Mouse (Mus musculus) thymus, postnatal 10 days (tissue): ENCODE results near the gene Krtap11-1.

Experiments
- DNase-seq, 2 experiments: peaks; one replicate each; pipeline ENCODE4 v3.0.0; 2021; ENCODE audit warnings: low spot score in 2 of 2

The Krtap11-1 gene

DNA sequence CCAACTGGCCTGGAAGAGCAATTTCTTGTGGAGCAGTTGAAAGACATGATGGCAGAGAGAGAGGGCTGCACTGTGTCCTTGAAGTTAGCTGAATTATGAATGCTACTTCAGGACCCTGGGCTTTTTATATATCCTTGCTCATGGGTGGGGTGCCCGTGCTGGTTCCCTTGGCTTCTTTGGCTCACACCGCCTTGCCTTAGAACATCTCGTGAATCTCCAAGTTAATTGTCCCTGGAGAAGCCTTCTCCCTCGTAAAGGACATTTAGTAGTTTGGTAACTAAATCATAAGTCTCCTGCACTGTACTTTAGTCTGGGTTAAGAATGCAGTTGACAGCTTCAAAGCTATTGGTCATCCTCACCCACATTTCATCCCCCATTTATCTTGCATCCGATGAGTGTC is at the start of gene Krtap11-1:
Krtap11-1 (minus strand) TSS at position 101 of the 400 bp plus-strand sequence.
- DNase-seq: no peak

DNA sequence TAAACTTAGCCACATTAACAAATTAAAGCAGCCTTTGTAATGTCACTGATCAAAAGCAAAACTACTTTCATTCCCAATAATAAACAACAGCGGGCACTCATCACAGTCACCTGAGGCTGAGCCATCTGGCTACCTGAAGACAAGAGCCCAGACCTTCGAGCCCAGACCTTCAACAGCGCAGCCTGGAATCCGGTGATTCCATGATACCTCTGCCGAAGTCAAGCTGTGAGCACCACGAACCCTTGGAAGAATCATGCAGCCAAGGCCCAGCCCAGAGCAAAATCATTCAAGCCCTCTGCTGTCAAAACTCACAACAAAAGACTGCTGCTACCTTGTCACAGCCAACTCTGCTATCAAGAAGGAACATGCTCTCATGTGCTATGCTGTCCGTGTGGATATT is 47.2 kb upstream of the Krtap11-1 start:
- no peak for DNase-seq

DNA sequence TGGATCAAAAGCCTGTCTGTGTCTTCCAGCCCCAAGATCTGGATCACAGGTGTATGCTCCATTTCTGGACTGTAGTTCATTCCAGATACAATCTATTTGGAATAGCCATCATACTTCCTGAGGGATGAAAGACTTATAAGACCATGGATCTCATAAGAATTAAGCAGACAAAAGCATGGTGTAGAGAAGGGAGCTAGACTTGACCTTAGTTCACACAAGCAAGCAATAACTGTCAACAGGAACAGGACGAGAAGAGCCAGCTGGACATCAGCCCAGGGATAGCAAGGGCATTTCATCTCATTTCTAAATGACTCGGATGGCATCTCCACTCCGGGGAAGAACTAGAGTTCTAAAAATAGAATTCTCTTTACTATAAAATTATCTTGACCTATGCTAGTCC is 46.3 kb upstream of the Krtap11-1 start:
- no peak for DNase-seq

DNA sequence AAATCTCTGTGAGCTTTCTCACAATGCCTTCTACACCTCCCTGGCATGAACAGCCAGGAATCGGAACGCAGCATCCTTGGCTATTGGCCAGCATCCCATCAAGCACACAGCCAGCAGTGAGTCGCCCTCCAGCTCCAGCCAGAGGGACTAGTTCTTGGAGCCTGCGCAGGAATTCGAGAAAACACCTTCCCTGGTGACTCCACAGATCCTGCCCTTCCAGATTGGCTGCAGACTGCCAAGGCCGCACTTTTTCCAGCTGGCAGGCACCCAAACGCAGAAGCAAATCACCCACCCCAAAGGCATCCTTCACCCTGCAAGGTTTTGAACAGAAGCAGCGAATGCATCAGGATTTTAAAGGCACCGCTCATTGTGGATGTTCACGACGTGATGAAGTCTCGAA is 42.7 kb upstream of the Krtap11-1 start:
- DNase-seq: no peak

DNA sequence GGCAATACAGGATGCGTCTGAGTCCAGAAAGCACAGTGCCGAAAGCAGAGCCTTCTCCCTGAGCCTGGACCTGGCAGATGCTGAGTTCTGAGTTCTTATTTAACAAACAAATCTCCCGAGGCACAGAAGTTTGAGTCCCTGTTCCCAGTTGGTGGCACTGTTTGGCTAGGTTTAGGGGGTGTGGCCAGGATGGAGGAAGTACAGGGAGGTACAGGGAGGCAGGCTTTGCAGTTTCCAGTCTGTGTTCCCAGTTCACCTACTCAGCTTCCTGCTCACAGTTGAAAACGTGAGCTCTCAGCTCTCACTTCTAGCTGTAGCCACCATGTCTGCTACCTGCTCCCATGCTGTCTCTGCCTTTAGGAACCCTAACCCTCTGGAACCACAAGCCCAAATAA is 37.8 kb upstream of the Krtap11-1 start:
- no peak for DNase-seq

DNA sequence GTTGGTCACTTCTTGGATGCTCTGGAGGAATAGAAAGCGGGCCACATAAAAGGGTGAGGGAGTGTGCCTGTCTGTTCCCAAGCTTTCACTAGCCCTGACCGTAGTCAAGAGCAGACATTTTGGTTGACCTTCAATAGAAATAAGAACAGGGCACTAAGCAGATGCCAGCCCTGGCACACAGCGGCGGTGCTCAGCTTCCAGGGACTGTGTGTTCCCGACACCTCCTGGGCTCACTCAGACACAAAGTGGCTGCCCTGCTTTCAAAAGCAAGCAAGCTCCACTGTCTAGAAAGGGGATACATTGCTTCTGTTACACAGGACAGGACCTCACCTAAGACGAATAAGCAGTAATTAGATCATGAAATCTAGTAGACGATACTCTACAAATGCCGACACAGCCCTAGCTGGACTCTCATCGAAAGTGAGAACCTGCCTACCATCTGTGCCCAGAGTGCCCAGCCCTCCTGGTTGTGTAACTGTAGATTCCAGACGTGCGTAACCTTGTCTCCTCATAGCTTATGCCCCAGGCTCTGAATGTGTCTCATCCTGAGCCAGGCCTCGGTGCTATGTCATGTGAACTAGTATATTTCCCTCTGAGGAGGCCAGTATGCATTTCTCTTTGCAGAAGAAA is 37.3 kb upstream of the Krtap11-1 start:
- DNase-seq: no peak

DNA sequence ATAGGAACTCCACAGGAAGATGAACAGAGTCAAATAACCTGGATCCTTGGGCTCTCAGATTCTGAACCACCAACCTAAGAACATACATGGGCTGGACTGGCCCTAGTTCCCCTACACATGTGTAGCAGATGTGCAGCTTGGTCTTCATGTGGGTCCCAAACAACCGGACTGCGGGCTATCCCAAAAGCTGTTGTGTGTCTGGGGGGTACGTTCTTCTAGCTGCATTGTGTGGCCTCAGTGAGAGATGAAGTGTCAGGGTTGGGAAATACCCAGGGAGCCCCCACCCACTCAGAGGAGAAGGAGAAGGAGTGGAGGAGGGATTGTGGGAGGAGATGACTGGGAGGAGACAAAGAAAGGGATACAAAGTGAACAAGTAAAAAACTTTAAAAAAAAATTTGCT is 36.0 kb upstream of the Krtap11-1 start:
- DNase-seq: no peak

DNA sequence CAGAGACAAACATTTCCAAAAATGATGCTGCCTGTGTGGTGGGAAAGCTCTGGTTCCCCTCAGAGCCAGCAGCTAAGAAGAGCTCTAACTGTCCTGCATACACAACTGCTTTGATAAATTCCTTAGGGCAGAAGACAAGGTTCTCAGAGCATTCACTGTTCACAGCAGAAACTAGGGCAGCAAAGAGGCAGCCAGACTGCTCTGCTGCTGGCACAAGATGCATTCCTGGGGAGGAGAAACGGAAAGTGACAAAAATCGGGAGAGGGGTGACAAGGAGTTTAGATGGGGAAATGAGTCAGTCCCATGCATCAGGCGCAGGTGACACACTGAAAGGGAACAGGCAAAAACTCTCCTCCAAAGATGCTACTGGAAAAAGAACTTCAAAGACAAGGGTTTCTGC is 16.2 kb upstream of the Krtap11-1 start:
- no peak for DNase-seq

DNA sequence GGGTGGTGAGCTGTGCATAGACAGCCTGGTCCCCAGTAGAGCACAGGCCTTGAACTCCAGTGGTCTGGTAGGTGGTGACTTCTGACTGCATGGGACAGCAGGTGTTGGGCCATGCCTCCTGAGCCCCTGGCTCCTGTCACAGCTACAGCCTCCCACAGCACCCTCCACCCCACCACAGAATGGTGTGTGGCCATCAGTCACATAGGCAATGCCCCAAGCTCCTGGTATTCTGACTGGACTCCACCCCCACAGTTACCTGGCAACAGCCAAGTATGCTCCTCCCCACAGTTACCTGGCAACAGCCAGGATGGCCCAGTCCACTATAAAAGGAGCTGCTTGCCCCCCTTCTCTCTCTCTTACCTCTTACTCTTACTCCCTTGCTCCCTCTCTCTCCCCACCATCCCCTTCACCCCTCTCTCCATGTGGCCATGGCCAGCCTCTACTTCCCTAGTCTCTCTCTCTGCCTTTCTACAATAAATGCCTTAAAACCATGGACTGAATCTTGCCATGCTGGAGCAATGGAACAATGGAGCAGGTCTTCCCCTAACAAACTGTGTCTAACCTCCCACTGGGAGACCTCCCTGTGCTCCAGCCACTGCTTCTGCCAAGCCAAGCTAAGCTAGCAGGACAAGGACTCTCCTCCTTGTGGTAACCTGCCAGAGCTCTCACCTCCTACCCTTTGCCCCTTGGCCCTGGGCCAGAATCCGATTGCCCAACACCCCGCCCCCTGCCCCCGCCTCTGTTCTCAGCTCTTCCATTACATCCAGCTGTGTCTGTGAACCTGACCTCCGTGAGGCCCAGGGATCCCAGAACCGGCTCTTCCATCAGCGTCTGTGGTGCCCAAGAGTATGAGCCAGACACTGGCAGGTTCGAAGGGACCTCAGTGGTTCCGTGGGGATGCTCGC is 14.9 kb upstream of the Krtap11-1 start:
- DNase-seq: no peak

DNA sequence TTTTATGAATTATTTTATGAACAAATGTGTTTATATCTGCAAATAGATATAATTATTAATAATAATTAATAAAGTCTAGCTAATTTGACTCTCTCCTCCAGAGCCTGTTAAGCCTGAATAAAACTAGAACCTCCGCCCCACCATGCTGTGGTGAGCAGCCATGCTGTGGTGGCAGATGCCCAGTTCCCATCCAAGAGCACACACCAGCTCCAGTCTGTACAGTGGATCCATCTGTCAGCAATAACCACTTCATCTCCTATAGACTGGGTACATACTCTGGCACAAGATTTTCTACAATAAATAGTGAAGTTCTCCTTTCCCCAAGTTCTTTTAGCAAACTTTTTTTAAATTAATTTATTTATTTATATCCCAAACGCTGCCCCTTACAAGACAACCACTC is 10.7 kb upstream of the Krtap11-1 start:
- DNase-seq: no peak

DNA sequence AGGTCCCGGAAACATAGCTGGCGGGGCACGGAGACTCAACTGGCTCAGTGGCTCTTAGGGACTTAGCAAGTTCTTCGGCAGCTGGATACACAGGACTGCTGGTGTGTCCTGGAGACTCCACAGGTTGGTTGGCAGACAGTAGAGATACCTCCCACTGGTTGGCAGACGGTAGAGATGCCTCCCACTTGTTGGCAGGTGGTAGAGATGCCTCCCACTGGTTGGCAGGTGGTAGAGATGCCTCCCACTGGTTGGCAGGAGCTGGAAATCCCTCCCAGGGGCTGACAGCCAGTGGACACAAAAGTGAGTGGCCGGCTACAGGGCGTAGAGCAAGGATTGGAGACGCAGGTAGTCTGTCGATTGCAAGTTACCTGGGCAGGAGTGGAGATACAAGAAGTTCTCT is 467 bp downstream of the Krtap11-1 start:
- no peak for DNase-seq

DNA sequence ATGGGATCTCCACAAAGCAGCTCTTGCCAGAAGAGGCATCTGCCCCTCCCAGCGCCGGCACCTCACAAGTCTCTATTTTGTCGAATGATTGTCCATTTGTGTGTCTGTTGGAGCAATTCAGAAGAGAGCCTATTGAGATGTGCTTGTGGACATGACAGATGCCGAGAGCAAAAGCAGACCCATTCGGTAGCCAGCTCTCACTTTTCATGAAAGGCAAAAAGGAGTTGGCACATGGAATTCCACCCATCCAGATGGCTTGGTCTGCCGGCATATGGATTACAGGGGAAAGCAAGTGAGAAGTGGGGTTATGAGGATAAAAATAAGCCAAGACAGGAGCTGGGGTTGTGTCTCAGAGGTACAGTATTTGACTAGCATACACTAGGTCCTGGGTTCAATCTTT is 1.8 kb downstream of the Krtap11-1 start:
- DNase-seq: no peak

DNA sequence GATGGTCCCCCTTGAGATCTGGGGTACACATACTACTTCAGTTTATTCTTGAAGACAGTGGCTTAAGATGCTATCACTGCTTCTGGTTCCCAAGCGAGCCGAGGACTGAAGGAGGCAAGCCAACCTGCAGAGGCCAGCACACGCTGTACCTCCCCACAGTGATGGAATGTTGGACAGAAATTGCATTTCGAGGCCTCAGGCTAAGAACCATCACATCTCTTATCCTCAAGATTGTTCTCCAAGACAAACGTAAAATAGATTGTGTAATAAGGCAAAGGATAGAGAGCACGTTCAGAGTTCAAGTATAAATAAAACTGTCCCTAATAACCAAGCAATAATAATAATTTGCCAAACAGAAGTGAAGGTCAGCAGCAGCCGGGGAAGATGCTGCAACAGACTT is 2.8 kb downstream of the Krtap11-1 start:
- DNase-seq: no peak

DNA sequence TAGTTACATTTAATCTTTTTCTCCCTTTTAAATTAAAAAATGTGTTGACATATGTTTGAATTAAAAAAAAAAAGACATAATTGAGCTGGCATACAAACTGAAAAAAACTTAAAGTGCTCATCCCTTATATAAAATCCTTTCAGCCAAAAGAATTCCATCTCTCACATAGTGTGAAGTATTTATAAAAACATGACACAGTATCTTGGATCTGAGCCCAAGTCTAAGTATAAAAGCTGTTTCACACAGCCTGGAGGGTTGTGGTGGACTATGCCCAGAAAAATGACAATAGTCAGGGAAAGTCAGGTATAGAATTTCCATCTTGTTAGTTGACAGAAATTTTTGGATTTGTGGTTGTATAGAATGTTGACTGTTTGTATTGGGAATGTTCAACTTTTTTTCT is 20.7 kb downstream of the Krtap11-1 start:
- DNase-seq: no peak

DNA sequence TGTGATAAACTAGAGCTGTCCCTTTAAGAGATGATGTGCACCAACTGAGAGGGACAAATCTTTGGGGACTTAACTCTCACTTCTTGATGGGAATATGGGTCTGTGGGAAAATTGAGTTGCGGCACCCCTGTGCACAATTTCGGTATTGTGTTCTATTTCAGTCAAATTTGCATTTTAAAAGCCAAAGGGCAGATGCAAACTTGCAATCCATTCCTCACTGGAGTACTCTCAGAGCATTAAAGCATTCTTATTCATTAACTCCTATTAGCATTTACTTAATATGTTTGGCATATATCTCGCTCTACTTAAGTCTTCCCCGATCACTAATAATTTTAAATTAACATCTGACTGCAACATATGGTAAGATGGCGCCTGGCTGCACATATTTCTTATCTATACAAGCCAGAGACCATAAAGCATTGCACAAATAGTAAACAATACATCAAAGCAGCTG is 32.9 kb downstream of the Krtap11-1 start:
- no peak for DNase-seq

DNA sequence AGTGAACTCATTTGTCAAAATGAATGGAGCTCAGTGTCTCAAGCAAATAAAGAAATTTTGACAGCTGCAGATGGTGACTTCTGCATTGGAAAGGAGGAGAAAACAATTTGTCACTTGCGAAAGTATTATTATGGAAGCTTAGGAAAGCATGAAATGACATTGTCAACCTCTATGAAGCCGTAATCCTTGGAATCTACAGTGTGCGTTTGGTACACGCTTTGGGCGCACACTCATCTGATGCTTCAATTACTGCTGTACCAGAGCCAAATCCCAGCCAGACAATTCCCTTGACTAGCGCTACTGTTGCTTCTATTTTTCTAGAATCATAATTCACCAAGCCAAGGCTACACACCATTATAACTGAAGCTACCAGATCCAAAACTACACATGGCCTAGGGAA is 33.6 kb downstream of the Krtap11-1 start:
- DNase-seq: no peak

DNA sequence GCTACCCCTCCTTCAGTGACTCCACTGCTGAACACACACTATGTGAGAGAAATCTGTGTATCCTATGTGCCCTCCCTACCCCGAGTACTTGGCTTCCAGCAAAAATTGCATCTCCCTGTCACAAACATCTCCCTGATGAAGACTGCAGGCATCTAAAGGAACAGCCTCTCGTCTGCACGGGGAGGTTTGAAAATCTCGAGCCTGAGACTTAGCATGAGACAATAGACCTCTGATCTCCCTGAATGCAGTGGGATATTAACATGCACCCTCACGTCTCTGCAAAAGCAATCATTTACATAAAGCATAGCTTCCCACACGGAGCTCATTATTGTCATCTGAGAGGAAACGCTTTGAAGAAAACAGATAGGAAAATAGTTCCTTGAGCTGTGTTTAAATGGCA is 40.4 kb downstream of the Krtap11-1 start:
- no peak for DNase-seq

DNA sequence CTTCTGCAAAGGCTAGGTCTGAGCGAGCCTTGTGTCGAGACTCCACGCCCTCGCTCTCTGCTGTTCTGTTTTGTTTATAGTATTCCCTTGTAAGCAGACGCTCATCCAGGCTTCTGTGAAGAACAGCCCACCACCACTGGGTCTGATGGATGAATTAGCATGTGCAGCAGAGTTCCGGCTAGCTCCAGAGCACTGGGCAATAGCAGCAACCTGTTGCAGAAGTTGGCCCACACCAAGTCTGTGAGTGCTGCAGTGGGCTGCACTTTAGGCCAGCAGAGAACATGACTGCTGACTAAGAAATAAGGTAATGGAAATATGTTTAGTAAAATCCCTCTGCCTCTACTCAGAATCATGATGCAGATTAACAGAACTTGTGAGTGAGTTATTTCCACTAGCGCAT is 41.1 kb downstream of the Krtap11-1 start:
- DNase-seq: no peak

DNA sequence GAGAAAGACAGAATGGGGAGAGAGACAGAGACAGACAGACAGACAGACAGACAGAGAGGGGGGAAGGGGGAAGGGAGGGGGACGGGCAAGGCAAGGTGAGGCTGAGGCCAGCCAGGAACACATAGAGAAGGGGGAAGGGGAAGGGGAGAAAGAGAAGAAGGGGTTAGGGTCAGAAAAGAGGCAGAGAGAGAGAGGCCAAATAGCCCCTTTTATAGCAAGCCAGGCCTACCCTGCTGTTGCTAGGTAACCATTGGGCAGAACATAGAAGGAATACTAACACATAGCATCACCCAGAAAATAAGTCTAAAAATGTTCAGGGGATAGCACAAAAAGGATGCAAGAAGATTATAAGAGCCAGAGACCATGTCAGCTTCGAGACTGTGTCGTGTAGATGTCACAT is 42.6 kb downstream of the Krtap11-1 start:
- DNase-seq: no peak

DNA sequence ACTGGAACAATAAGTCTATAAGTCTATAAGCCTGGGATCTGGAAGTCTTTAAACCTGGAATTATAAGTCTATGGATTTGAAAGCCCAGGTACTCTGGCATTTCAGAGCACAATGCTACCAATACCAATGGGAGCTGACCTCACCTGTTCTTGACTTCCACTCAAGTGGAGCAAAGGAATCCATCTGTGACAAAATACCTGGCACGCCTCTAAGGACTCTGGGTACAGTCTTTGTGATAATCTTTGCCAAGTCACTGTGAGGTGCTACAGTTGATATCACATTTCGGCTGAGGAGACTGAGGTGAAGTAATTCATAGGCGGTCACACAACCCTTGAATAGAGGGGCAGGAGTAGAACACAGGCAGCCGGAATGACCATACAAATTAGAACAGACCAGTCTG is 50.0 kb downstream of the Krtap11-1 start:
- DNase-seq: no peak

DNA sequence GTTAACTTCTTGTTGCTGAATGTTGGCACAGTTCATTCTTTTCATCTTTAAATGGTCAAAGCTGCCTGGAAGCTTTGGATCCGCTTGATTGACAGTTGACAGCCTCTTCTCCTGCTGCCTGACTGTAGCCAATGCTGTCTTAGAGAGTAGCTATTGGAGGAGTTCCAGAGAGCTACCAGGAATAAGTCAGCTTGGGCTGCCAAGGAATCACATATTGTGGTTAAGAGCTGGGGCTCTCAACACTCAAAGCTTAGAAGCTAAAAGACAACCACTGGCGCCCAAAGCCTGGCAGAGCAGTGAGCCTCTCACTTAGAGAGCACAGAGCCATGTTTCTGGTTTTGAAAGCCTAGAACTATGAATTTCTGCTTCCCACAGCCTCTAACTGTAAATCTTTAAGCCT is 50.4 kb downstream of the Krtap11-1 start:
- DNase-seq: no peak
